Mouse (Mus musculus) stomach, embryonic 14.5 days (tissue): ENCODE results near the gene Ppp1r13b. TPM values are rescaled to one million over a fixed set of nuclear protein-coding genes. Genes with fewer than 3 reads are reported as not detected.
"Not testable (repeated sequence)": the region's sequence is repeated elsewhere in the genome, so short reads cannot be mapped to it uniquely, and the experiment has no call there.

ENCODE experiments used
- ATAC-seq: fragments of 200-750 bp; cut with Nextera tagmentation; 2 replicates; pipeline ENCODE4 v1.8.0; 2017; ENCODE audit warnings: low read depth, moderate TSS enrichment; ENCODE audit not compliant: insufficient number of reproducible peaks, insufficient read depth, low FRiP score
- H3K27ac ChIP-seq: fragments of 300-500 bp; sonication (generic); 2 replicates; pipeline ENCODE4 v1.5.1; 2014; ENCODE audit warnings: mild to moderate bottlenecking, low read length, moderate library complexity, mixed read lengths
- H3K27me3 ChIP-seq: fragments of 300-500 bp; sonication (generic); 2 replicates; pipeline ENCODE4 v1.6.1; 2014; ENCODE audit warnings: low read length, control low read depth, mixed read lengths; ENCODE audit not compliant: control insufficient read depth, insufficient read depth
- H3K36me3 ChIP-seq: fragments of 300-500 bp; sonication (generic); 2 replicates; pipeline ENCODE4 v1.6.1; 2014; ENCODE audit warnings: mild to moderate bottlenecking, control low read depth, low read length, moderate library complexity, mixed read lengths; ENCODE audit not compliant: control insufficient read depth, insufficient read depth
- H3K4me1 ChIP-seq: fragments of 300-500 bp; sonication (generic); 2 replicates; pipeline ENCODE4 v1.6.1; 2014; ENCODE audit warnings: low read length, control low read depth, mixed read lengths; ENCODE audit not compliant: control insufficient read depth, insufficient read depth
- H3K4me2 ChIP-seq: fragments of 300-500 bp; sonication (generic); replicated peaks from 2 replicates; pipeline ENCODE4 v1.6.1; 2014; ENCODE audit warnings: low read depth, low read length, control low read depth
- H3K4me3 ChIP-seq: fragments of 300-500 bp; sonication (generic); 2 replicates; pipeline ENCODE4 v1.5.1; 2014; ENCODE audit warnings: low read depth, low read length, control low read depth
- H3K9ac ChIP-seq: fragments of 300-500 bp; sonication (generic); replicated peaks from 2 replicates; pipeline ENCODE4 v1.6.1; 2014; ENCODE audit warnings: low read depth, mild to moderate bottlenecking, control low read depth, low read length, moderate library complexity, mixed read lengths
- H3K9me3 ChIP-seq: fragments of 300-500 bp; sonication (generic); 2 replicates; pipeline ENCODE4 v1.6.1; 2016; ENCODE audit warnings: low read depth, low read length, control low read depth; ENCODE audit not compliant: control insufficient read depth
- WGBS: fragments of 180-500 bp; shearing (Covaris S2); extraction: QIAGEN DNeasy Blood & Tissue Kit; methylation state at CpG from one replicate; pipeline ENCODE4 v1.1.7; 2014; 5-methylcytosine and 5-hydroxymethylcytosine counted together
- polyA plus RNA-seq: library from polyadenylated mRNA; unstranded; fragments of >200 nt; fragmentation: Nextera tagmentation; extraction: Ambion mirVana; gene quantifications from 2 replicates; pipeline ENCODE4 v1.2.1, GENCODE M21; 2014

Gene Ppp1r13b
- polyA plus RNA-seq, 1 experiment from 2014 or later = 20.9 TPM

- not testable (repeated sequence) for H3K9ac ChIP-seq, H3K4me2 ChIP-seq, H3K27me3 ChIP-seq, H3K9me3 ChIP-seq, H3K36me3 ChIP-seq, H3K4me3 ChIP-seq
- Histone ChIP-seq H3K27ac (peak overlapping the region; percentile 78; the same call in 1 of the 2 replicates), H3K4me1 (peaks cover 21% of the 10 kb centered on the region; the same call in 1 of the 2 replicates)
- peak; percentile 68 for ATAC-seq
- 58% methylated on average over 13 of the region's 20 CpGs for WGBS
Measured at GRCm38 (mm10) chr12:111944065-111944987, 36.4 kb upstream of the Ppp1r13b start.

GRCm38 (mm10) chr12:111943421-111944064 lies 35.6 kb upstream of the Ppp1r13b start:
- Histone ChIP-seq H3K27me3 (no peaks in the 10 kb centered on the region), H3K9me3 (no peaks in the 10 kb centered on the region), H3K9ac (peak overlapping the region; percentile 14; the same call in 1 of the 2 replicates), H3K4me2 (0 out of 2 replicates have a peak overlapping the region, but pooled peaks have one; percentile 14), H3K27ac (peak overlapping the region; percentile 71; the same call in 1 of the 2 replicates), H3K36me3 (no peaks in the 10 kb centered on the region), H3K4me1 (peaks cover 29% of the 10 kb centered on the region), H3K4me3 (no peak overlapping the region)
- no peak for ATAC-seq
- WGBS = 66% methylated on average over 10 of the region's 10 CpGs

- H3K4me1 ChIP-seq = peaks cover 45% of the 10 kb centered on the region
- no peak overlapping the region for H3K9ac ChIP-seq
- H3K27me3 ChIP-seq = no peaks in the 10 kb centered on the region
- H3K27ac ChIP-seq = peak overlapping the region; percentile 96
- peak; percentile 4; the same call in 1 of the 2 replicates for ATAC-seq
- 32% methylated on average over 1 of the region's 1 CpGs for WGBS
- no peak overlapping the region for H3K4me3 ChIP-seq
- H3K36me3 ChIP-seq = no peaks in the 10 kb centered on the region
- no peak overlapping the region for H3K4me2 ChIP-seq
- no peaks in the 10 kb centered on the region for H3K9me3 ChIP-seq
Measured at GRCm38 (mm10) chr12:111938623-111939177, 30.8 kb upstream of the Ppp1r13b start.

- H3K27ac ChIP-seq = peak overlapping the region; percentile 96
- no peaks in the 10 kb centered on the region for H3K9me3 ChIP-seq
- H3K9ac ChIP-seq = no peak overlapping the region
- H3K4me1 ChIP-seq = peaks cover 50% of the 10 kb centered on the region
- 28% methylated on average over 24 of the region's 24 CpGs for WGBS
- H3K4me2 ChIP-seq = 0 out of 2 replicates have a peak overlapping the region, but pooled peaks have one; percentile 6
- peak; percentile 89 for ATAC-seq
- H3K27me3 ChIP-seq = no peaks in the 10 kb centered on the region
- no peak overlapping the region for H3K4me3 ChIP-seq
- H3K36me3 ChIP-seq = no peaks in the 10 kb centered on the region
Measured at GRCm38 (mm10) chr12:111936706-111937550, 29.0 kb upstream of the Ppp1r13b start.

GRCm38 (mm10) chr12:111933971-111934370 lies 26.1 kb upstream of the Ppp1r13b start:
- Histone ChIP-seq H3K27me3 (no peaks in the 10 kb centered on the region), H3K36me3 (no peaks in the 10 kb centered on the region), H3K4me3 (no peak overlapping the region), H3K9me3 (no peaks in the 10 kb centered on the region), H3K4me2 (0 out of 2 replicates have a peak overlapping the region, but pooled peaks have one; percentile 7), H3K9ac (no peak overlapping the region), H3K4me1 (peaks cover 43% of the 10 kb centered on the region), H3K27ac (peak overlapping the region; percentile 58)
- 57% methylated on average over 2 of the region's 2 CpGs for WGBS
- ATAC-seq = no peak

- H3K9me3 ChIP-seq = no peaks in the 10 kb centered on the region
- H3K9ac ChIP-seq = no peak overlapping the region
- peak overlapping the region; percentile 66; the same call in 1 of the 2 replicates for H3K27ac ChIP-seq
- WGBS = 58% methylated on average over 11 of the region's 11 CpGs
- H3K4me1 ChIP-seq = peaks cover 35% of the 10 kb centered on the region
- no peak overlapping the region for H3K4me3 ChIP-seq
- H3K4me2 ChIP-seq = 0 out of 2 replicates have a peak overlapping the region, but pooled peaks have one; percentile 7
- no peaks in the 10 kb centered on the region for H3K27me3 ChIP-seq
- ATAC-seq = no peak
- H3K36me3 ChIP-seq = no peaks in the 10 kb centered on the region
Measured at GRCm38 (mm10) chr12:111933032-111933704, 25.3 kb upstream of the Ppp1r13b start.

- Histone ChIP-seq H3K36me3 (no peaks in the 10 kb centered on the region), H3K4me2 (no peak overlapping the region), H3K9me3 (no peaks in the 10 kb centered on the region), H3K9ac (no peak overlapping the region), H3K4me1 (peaks cover 29% of the 10 kb centered on the region), H3K4me3 (no peak overlapping the region), H3K27me3 (no peaks in the 10 kb centered on the region), H3K27ac (peak overlapping the region; percentile 66; the same call in 1 of the 2 replicates)
- 62% methylated on average over 3 of the region's 3 CpGs for WGBS
- no peak for ATAC-seq
Measured at GRCm38 (mm10) chr12:111932513-111932912, 24.6 kb upstream of the Ppp1r13b start.
